ENCODE assay signal across 9 mouse cellular contexts in genomic region chr16:20708939-20709734, GRCm38 (mm10). TPM values are rescaled to one million over a fixed set of nuclear protein-coding genes. Genes with fewer than 3 reads are reported as not detected.
A peak's percentile ranks its signal among the peaks of the same experiment; 100 is the strongest.
DNase-seq lines count a peak whose midpoint lies in the region; ATAC-seq lines count a peak whose summit lies in the region.
"Had no signal": no experiment of that assay in that cellular context is flagged by ENCODE, and none has a peak within 500 bp of the region (broad histone marks: within the 10 kb centered on the region; RNA-seq: fewer than 3 reads in every experiment).

No protein-coding gene starts in this region.

- peak; percentile 41 for DNase-seq in cerebellum, adult 11-12 months
- no peak for DNase-seq in cerebellum, adult 18-20 months
- DNase-seq in right cerebral cortex, adult 18-20 months, result peak; percentile 12
- DNase-seq in right cerebral cortex, postnatal 14 days, result no peak
- peak; percentile 53 for DNase-seq in naive thymus-derived CD4-positive, alpha-beta T cell, adult 2 months (ENCODE audit: low read depth)
- DNase-seq in adrenal gland, postnatal 10 days, result no peak
- DNase-seq in urinary bladder, adult 18-20 months (ENCODE audit: low spot score in 2 of 2), result no peak

- H3K9me3 ChIP-seq in hindbrain, embryonic 16.5 days (ENCODE audit: control insufficient read depth, low read length), result no peaks in the 10 kb centered on the region

- WGBS in hindbrain, embryonic 16.5 days, result 77% methylated on average over 19 of the region's 19 CpGs

- no peak overlapping the region for H3K9ac ChIP-seq in hindbrain, embryonic 16.5 days (ENCODE audit: low read depth, low read length)

- H3K4me2 ChIP-seq in hindbrain, embryonic 16.5 days (ENCODE audit: low read length), result no peak overlapping the region

- no peak overlapping the region for H3K27ac ChIP-seq in hindbrain, embryonic 16.5 days (ENCODE audit: low read depth, low read length)

- no peaks in the 10 kb centered on the region for H3K27me3 ChIP-seq in hindbrain, embryonic 16.5 days (replicated peaks; ENCODE audit: control insufficient read depth, insufficient read depth, low read length)

- H3K36me3 ChIP-seq in hindbrain, embryonic 16.5 days (ENCODE audit: control insufficient read depth, insufficient read depth, low read length), result peaks cover 2% of the 10 kb centered on the region

- H3K4me3 ChIP-seq in hindbrain, embryonic 16.5 days (ENCODE audit: low read length), result no peak overlapping the region

- peaks cover 5% of the 10 kb centered on the region for H3K4me1 ChIP-seq in hindbrain, embryonic 16.5 days (ENCODE audit: control insufficient read depth, insufficient read depth, low read depth, low read length)

- peak; percentile 40 for ATAC-seq in hindbrain, embryonic 16.5 days

RNA-seq across cellular contexts. Expression of gene Polr2h, which starts 8.3 kb away (rescaled TPM):
- polyA plus RNA-seq in hindbrain, embryonic 16.5 days (2015; fragmentation: Nextera tagmentation; extraction: Ambion mirVana), result 87.7 and 94.6 TPM in 2 replicates
- 10 to 100 TPM; 26.0 to 31.7 TPM for total RNA-seq in adrenal gland, postnatal 10 days (2021)

RNA-seq across cellular contexts. Expression of gene Clcn2, which starts 8.4 kb away (rescaled TPM):
- polyA plus RNA-seq in hindbrain, embryonic 16.5 days (2015; fragmentation: Nextera tagmentation; extraction: Ambion mirVana), result 24.9 and 26.8 TPM in 2 replicates
- total RNA-seq in adrenal gland, postnatal 10 days (2021), result 10 to 100 TPM; 15.2 to 26.5 TPM

RNA-seq across cellular contexts. Expression of gene Fam131a, which starts 16.1 kb away (rescaled TPM):
- 49.6 and 56.7 TPM in 2 replicates for polyA plus RNA-seq in hindbrain, embryonic 16.5 days (2015; fragmentation: Nextera tagmentation; extraction: Ambion mirVana)
- 10 to 100 TPM; 12.8 to 15.1 TPM for total RNA-seq in adrenal gland, postnatal 10 days (2021)
- total RNA-seq: common myeloid progenitor, adult 5-6 weeks had no signal

RNA-seq across cellular contexts. Expression of gene Chrd, which starts 23.8 kb away (rescaled TPM):
- polyA plus RNA-seq in hindbrain, embryonic 16.5 days (2015; fragmentation: Nextera tagmentation; extraction: Ambion mirVana), result 7.3 and 7.5 TPM in 2 replicates
- total RNA-seq in adrenal gland, postnatal 10 days (2021), result 1 to 10 TPM; 5.2 to 6.0 TPM
- total RNA-seq: common myeloid progenitor, adult 5-6 weeks had no signal

RNA-seq across cellular contexts. Expression of gene Thpo, which starts 25.2 kb away (rescaled TPM):
- polyA plus RNA-seq in hindbrain, embryonic 16.5 days (2015; fragmentation: Nextera tagmentation; extraction: Ambion mirVana), result 0.93 and 1.4 TPM in 2 replicates
- total RNA-seq in adrenal gland, postnatal 10 days (2021), result 1 to 10 TPM; 2.5 to 3.3 TPM
- total RNA-seq: common myeloid progenitor, adult 5-6 weeks had no signal

Comparison
In these comparisons a context has a peak if more than half of its experiments do, and no peak if none do; other contexts are left out.
1. DNase-seq: peak in cerebellum, adult 11-12 months (single experiment), right cerebral cortex, adult 18-20 months (single experiment) and naive thymus-derived CD4-positive, alpha-beta T cell, adult 2 months (single experiment); none in cerebellum, adult 18-20 months (0 of 2), right cerebral cortex, postnatal 14 days (single experiment), adrenal gland, postnatal 10 days (single experiment) and urinary bladder, adult 18-20 months (0 of 2).